Mouse (Mus musculus) lung, postnatal 0 days (tissue): ENCODE results near the gene Idua.

Experiments
- CTCF ChIP-seq: IDR thresholded peaks from 2 replicates; pipeline ENCODE4 v1.5.1; 2016; ENCODE audit warnings: antibody characterized with exemption, mild to moderate bottlenecking
- EP300 ChIP-seq: IDR thresholded peaks from 2 replicates; pipeline ENCODE4 v1.6.1; 2016; ENCODE audit warnings: antibody characterized with exemption, mild to moderate bottlenecking, control low read depth

DNA sequence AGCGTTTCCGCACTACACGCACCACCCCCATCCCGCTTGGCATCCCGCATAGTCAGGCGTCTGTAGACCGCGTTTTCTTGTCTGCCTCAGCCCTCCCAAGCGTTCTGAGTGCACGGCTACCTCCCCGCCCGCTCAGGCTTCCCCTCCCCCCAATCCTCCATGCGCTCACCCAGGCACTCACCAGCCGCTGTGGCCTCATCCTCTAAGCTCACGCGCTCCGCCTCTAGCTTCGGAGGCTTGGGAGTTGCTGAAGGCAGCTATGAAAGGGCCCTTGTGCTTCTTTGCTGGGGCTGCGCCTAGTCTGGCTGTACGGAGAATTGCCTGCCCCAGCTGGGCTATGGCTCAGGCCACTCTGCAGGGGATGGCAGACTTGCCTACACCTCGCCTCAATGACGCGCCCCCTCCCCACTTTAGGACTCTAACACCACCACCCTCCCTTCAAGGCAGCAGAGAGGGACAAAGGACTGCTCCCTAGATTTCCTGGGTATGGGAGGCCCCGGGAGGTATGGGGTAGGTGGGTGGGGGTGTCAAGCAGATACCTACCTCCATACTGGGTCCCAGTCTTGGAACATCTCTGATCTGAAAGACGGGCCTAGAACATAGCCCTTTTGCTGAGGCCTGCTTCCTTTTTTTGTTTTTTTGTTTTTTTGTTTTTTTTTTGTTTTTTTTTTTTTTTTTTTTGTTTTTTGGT, 17.6 kb downstream of the Idua start:
- TF ChIP-seq CTCF, result peak; percentile 20; the same call in 1 of the 2 replicates
- TF ChIP-seq EP300, result no peak
